Mouse (Mus musculus) left cerebral cortex, postnatal 4 days (tissue): ENCODE results near the gene Rnase1. TPM values are rescaled to one million over a fixed set of nuclear protein-coding genes. Genes with fewer than 3 reads are reported as not detected.
A peak's percentile ranks its signal among the peaks of the same experiment; 100 is the strongest.
"Not testable (repeated sequence)": the region's sequence is repeated elsewhere in the genome, so short reads cannot be mapped to it uniquely, and the experiment has no call there.

Source experiments
- DNase-seq: peaks from one replicate; pipeline ENCODE4 v3.0.0-alpha.2; 2022
- intact Hi-C: fragments of 180-260 bp; cut with DNase I; formaldehyde crosslinking; loops from one replicate; pipeline ENCODE4 v1.15.1; 2025
- total RNA-seq, 2 experiments: library from RNA; stranded (reverse); gene quantifications; 2 replicates each; pipeline ENCODE4 v1.2.3; 2021

Gene Rnase1
- total RNA-seq, 2 experiments from 2014 or later = 0.48 TPM; not detected in 1

- intact Hi-C loops = no loop called here
- DNase-seq = no peak
Measured at GRCm38 (mm10) chr14:51142568-51142967, 4.0 kb downstream of the Rnase1 start.

DNA sequence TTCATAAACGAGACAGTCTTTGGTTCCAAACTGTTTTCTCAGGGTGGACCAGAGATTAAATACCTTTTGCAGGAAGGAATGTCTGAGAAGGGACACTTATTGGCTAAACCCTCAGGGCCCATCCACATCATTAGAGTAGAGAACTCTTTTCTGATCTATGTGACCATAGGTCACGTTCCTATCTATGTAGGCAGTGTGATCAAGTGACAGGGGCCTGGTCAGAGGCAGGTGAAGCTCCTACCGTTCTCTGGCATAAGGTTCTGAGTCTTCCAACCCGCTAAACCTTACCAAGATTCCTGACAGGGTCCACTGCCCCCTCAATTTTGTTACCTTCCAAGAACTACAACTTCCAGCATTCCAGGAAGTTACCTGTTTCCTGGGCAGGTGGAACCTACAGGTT is 4.5 kb downstream of the Rnase1 start:
- intact Hi-C loops = no loop called here

DNA sequence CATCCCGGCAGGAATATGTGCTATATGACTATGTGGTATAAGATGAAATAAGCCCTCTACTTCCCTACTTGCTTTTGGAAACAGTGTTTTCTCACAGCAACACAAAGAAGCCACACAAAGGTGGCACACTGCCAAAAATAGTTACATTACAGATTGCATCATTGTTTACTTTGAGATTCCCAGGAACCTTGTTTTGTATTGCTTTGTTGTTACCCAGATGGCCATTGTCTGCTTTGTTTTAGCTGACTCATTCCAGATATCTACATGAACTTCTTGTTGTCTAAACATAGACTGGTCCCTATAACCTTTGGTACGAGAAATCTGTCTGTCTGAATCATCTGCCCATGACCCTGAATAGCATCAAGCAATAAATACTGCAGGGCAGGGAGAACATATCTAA is 6.2 kb downstream of the Rnase1 start:
- intact Hi-C loops = no loop called here
- DNase-seq = no peak

More for the DNA sequence above, 4.5 kb downstream of the Rnase1 start:
- no peak for DNase-seq

- intact Hi-C loops = no loop called here
- no peak for DNase-seq
Measured at GRCm38 (mm10) chr14:51132372-51132771, 14.2 kb downstream of the Rnase1 start.

DNA sequence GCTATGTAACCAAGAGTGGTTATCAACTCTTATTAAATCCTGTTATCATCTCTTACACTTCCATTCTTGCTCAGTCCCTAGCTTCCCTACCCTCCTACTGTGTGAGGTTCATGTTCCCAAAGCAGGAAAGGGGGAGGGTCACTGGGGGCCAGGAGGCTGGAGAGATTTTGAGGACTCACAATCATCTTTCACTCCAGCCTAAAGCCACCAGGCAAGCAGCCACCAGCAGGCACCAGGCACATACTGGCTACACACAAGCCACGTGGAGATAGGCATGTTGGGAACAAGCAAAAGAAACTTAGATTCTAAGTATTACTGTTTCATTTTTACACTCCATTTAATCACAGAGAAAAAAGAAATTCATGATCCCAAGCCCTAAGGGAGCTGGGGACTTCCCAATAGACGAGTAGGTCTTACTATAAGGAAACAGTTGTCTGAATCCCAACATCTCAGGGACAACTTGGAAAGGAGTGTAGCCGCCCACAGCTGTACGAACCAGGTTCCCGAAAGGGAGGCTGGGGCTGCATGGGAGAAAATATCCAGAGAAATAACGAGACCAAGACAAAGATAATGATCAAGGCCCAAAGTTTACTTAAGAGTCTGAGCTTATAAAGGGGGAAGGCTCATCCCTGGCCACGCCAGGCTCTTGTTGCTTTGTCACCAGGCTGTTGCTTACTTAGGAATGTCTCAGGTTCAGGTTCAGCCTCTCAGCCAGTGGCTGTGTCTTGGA is 15.3 kb downstream of the Rnase1 start:
- intact Hi-C loops = no loop called here
- no peak for DNase-seq

GRCm38 (mm10) chr14:51130315-51130940 is 16.2 kb downstream of the Rnase1 start:
- DNase-seq = no peak
- intact Hi-C loops = no loop called here

- DNase-seq = no peak
- intact Hi-C loops = no loop called here
Measured at GRCm38 (mm10) chr14:51129624-51129975, 17.0 kb downstream of the Rnase1 start.

DNA sequence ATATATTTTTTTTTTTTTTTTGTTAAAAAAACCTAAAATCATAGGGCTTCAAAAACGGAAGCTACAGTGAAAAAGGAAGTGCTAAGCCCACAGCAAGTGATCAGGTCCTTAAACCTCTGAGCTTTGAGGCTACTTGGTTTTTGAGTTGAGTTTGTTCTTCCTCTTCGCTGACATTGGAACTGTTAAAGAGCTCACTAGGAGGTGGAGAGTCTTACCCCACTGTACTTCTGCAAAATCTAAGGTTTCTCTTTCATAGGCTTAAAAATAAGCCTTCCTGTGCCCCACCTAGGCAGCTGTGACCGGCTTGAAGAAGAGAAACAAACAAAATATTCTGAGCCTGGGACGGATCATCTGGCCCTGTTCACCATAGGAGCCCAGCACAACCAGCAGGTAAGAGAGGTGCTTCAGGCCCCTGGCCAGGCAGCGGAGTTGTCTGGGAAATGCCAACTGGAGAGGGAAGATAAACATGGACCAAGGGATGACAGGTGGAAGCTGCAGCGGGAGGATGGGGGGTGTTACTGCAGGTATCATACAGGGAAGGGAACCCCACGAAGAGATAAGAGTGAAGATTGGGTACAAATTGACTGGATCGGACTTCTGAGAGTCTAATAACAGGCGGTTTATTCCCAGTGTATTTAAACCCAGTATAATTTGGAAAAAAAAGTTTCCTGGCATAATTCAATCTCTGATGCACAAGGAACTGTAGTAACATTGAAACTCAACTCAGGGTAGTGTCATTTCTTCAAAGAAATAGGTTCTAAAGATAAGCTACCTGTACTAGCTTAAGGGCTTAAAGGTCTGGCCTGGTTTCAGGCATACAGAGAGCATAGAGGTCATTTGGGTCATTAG is 17.6 kb downstream of the Rnase1 start:
- no peak for DNase-seq
- intact Hi-C loops = no loop called here

DNA sequence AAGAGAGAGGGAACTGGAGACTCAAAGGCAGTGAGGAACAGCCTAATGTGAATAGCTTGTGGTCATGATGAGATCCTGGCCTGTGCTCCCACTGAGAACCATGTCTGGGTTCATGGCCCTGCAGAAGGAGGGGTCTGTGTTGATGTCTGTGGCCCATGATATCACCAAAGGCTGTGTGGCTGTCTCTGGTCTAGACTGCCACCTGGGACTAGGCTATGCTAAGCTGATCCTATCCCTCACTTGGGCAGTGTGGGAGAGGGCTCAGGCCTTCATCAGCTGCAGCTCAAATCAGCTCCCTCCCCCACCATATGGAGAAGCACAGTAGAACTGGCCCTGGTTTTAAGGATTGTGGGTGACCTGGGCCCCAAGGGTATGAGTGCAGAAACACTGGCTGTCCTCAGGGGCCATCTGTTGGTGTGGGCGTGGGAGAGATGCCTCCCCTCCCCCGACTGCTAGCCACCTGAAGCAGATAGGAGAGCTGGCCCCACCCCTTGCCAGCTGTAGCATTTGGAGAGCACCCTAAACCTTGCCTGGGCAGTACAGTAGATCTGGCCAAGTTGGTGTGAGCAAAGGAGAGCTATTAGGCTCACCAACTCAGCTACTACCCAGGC is 18.8 kb downstream of the Rnase1 start:
- no peak for DNase-seq
- intact Hi-C loops = no loop called here

- no peak for DNase-seq
- intact Hi-C loops = no loop called here
Measured at GRCm38 (mm10) chr14:51125684-51126083, 20.9 kb downstream of the Rnase1 start.

GRCm38 (mm10) chr14:51113916-51114560 is 32.5 kb downstream of the Rnase1 start, which contains the start of gene Eddm3b:
TSS of gene Eddm3b (plus strand) at chr14:51114426.
- intact Hi-C loops = no loop called here
- DNase-seq = no peak

DNA sequence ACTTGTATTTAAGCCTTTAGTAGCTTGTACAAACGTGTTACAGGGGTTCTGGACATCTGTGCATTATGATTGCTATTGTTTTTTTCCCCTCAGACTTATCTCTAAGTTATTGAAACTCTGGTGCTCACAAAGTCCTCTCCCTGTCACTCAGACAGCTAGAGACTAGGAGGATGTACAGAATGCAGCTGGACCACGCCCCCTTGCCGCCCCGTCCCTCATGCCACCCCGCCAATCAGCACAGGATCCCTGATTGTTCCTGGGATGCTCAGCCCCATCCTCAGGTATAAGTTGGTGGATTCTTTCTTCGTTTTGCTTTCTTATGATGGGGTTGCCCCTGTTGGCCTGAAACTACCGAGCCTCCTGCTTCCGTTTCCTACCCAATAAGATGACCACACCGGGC is 33.1 kb downstream of the Rnase1 start:
- intact Hi-C loops = no loop called here
- no peak for DNase-seq

- DNase-seq = no peak
- intact Hi-C loops = no loop called here
Measured at GRCm38 (mm10) chr14:51111966-51112365, 34.6 kb downstream of the Rnase1 start.

DNA sequence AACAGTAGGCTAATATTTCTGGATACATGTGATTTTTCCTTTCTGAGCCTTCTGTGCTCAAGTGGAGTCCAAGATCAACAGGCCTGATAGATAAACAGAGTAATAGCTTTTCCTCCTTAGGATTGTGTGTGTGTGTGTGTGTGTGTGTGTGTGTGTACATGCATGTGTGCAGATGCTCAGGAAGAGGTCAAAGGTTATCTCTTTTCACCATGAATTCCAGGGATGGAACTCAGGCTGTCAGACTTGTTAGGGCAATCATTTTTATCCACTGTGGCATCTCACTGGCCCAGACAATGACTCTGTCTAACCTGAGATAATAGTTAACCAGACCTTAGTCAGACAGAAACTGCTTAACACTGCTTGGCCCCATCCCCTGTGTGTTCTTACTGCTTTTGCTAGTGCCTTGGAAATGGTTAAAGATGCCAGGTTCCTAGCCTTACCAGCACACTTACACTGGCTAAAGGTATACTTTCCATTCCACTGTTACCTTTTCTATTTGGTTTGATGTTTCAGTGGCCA is 40.1 kb downstream of the Rnase1 start:
- intact Hi-C loops = loop anchor here (10.0 kb wide), 3 partner anchors 138 to 768 kb away; no protein-coding TSS in a partner anchor
- no peak for DNase-seq

DNA sequence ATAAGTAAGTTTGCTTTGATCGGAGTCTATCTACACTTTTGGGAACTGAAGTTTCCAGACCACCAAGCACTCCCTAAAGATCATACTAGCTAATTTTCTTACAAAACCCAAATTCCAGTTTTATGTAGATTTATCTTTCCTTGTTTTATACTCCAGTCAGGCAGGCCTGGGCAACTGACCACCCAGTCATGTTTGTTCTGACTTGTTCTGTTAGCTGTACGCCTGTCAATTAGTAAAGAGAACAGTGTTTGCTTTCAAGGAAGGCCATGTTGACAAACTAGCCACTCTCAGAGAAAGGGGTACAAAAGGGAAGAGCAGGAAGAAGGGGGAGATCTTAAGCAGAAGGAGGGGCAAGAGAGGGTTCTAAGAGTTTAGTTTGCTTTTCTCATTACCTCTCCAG is 42.2 kb downstream of the Rnase1 start:
- intact Hi-C loops = loop anchor here (10.0 kb wide), 3 partner anchors 140 to 770 kb away; no protein-coding TSS in a partner anchor
- DNase-seq = no peak

DNA sequence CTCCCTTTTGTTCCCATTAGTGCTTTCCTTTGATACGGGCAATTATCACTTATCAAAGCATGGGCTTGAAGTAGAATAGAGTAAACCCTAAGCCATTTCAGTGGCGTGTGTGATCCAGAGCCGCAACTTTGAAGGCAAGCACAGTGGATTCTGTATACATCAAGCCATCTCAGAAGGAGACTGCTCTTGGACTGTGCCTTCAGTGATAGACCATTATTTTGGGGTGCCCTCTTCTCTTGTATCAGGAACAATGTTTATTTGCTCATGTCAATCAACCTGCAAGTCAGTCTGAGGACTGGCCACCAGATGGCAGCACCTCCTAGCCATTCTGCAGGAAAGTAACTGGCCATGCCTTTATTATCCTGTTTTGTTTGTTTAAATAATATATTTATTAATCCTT is 43.4 kb downstream of the Rnase1 start:
- DNase-seq = peak; percentile 77
- intact Hi-C loops = loop anchor here (10.0 kb wide), 3 partner anchors 142 to 772 kb away; no protein-coding TSS in a partner anchor

GRCm38 (mm10) chr14:51101284-51101683 is 45.3 kb downstream of the Rnase1 start:
- intact Hi-C loops = loop anchor here (10.0 kb wide), 3 partner anchors 144 to 774 kb away; no protein-coding TSS in a partner anchor
- DNase-seq = no peak

DNA sequence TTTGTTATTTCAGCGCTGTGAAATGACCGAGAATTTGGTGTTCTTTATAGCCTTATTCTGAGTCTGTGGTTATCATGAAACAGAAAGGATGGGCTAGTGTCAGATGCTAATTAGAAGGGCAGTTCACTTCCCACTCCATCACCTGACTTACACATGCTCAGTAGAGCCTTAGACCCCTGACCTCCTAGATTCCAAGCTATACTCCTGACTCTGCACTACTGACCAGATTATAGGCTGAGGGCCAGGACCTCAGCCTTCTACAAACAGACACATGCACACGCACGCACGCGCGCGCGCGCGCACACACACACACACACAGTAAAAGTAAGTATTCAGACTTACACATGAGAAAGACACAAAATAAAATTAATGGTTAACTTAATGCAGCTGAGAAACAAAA is 47.7 kb downstream of the Rnase1 start:
- intact Hi-C loops = no loop called here

DNA sequence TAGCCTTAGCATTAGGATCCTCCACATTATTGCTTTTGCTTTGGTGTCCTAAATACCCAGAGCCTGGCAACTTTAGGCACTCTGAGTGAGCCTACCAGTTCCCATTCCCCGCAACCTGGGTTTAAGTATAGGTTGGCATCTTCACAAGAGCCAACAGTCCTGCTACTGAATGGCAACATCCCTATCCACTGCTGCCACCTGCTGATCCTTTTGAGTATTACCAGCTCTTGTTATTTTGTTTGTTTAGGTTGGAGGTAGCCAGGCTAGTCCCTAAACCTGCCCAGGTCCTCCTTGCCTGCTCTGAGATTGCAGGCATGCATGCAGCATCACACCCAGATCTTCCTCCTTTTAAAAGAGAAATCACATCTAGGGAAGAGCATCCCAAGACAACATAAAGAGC is 48.3 kb downstream of the Rnase1 start:
- DNase-seq = peak; percentile 61
- intact Hi-C loops = not testable (repeated sequence)

More for the DNA sequence above, 47.7 kb downstream of the Rnase1 start:
- DNase-seq = no peak
